Mouse (Mus musculus) frontal cortex, postnatal 36 days (tissue): ENCODE results near the gene Mars.

Experiments
- DNase-seq, 2 experiments: peaks; one replicate each; pipeline ENCODE4 v3.0.0; 2022; ENCODE audit warnings: low spot score in 2 of 2

Mars gene

DNA sequence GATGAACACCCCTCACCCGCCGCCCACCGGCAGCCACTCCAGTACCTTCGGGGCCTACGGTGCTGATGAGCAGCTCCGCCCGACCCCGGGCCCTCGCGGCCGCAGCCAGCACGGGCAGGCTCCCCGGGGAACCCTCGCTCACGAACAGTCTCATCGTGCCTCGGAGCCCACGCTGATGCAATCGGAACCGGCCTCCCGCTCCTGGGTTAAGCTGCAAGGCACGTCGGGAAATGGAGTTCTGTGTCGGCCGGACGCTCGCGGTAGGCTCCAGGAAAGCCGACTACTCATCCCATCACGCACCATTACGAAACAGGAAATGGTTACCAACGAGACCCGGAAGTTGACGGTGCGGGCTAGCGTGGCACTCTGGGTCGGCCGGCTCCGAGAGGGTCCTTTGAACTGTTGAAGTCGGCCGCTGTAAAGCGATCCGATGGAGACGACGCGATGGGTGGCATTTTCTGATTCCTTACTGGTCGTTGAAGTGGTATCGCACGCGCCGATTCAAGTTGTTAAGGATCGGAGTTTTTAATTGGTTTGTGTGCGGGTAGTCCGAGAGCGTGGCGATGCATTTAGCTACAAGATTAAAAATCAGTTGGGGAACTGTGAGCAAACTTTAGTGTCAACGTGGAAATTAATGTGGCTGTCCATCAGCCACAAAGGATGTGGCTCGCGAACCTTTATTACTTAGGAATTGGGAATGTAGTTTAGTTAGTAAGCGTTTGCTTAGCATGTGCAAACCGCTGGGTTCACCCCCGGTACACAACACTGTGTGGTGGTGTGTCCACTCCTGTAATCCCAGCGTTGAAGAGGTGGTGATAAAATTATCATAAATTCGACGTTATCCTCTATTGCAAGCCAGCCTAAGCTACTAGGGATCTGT lies at the start of gene Mars:
Gene Mars (minus strand): TSS at position 311 of the 880 bp plus-strand sequence.
- peak; percentile 94 to 97 for DNase-seq

- no peak for DNase-seq
Measured at GRCm38 (mm10) chr10:127360714-127361113, 49.1 kb upstream of the Mars start.

DNA sequence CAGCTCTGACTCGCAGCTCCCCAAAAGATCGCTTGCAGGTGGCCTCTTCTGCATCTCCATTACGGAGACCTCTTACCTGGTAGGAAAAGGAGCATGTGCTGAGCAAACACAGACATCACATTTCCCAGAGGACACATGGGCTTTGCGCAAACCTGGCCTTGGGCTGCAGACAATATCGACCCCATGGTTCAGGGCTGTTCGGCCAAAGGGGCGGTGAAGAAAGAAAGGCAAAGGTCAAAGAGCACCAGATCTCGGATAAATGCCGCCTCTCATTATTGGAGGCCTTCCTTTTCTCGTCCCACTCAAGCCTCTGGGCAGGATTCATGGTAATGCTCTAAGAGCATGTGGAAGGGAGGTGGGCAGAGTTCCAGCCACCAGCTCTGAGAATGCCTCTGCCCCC lies 43.8 kb upstream of the Mars start:
- no peak for DNase-seq

DNA sequence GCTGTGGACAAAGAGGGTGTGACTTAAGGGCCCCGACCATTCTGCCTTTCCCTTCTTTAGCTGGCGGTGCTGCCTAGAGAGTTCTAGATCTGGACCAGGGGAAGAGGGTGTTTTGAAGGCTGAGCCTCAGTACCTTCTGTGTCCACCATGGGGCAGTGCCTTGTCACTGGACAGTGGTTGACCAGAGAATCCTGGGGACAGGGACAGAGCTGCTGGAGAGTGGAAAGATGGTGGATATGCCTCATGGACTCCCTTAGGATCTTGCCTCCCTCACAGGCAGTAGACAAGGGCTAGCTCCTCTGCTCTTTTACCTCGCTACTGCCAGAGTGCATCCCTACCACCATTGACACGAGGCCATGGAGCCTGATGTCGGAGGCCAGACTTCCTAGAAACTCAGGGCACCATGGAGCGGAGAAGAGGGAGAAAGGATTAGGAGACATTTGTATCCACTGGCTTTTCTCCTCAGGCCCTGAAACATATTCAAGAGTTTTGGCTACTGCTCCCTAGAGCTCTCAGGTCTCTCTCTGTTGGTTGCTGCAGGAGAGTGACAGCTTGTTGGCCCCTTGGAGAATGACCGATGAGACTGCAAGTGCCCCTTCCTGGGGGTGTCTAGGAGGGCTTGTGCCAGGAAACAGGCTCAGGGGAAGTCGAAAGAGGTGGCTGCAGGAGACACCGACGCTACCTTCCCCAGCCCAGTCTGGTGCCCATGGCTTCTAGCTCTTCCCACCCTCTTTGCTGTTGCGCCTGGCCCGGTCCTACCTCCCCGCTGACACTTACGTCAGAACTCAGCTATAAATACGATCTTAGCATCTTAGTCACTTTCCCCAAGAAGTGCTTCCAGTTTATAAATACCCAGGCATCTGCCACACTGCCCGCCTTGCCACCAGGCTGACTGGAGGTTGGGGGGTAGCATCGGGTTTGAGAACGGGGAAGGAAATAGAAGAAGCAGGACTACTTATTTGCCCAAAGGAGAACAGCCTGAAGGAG lies 42.6 kb upstream of the Mars start, which contains the start of gene Inhbe:
Gene Inhbe (minus strand): TSS at position 503 of the 987 bp plus-strand sequence.
- DNase-seq = peak; percentile 80 to 90

GRCm38 (mm10) chr10:127352766-127353165 lies 41.2 kb upstream of the Mars start:
- no peak for DNase-seq

DNA sequence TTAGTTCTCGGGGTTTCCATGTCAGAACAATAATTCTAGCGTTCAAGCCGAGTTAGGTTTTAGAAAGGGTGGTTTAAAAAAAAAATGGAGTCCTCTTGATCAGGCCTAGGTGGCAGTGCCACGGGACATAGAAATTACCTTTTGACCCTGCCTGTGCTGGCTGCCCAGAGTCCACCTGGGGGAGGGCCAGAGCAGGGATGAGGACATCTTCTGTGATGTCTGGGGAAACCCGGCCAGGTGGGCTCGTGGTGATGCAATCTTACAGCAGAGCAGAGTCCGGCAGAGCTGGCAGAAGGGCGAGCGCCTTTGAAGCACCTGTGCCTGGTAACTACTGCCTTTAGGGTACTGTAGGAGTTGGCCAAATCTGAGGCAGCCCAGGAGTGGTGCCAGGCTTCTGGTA lies 40.6 kb upstream of the Mars start:
- DNase-seq = no peak

DNA sequence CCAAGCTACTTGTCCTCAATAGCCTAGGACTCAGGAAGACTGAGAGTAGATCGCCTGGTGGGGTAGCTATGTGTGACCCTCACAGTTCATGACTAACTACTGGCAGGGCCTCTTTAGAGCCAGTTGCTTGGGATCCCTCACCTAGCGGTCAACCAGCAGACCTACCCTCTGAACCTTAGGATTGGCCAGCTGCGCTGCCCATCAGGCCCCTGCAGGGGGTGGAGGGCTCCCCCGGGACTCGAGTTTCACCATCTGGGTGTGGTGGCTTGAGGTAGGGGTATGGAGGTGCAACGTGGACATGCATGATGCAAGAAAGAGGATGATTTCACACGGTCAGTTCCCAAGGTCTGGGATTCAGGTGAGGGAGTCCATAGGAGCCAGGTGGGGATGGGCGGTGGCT lies 40.1 kb upstream of the Mars start:
- DNase-seq = no peak

DNA sequence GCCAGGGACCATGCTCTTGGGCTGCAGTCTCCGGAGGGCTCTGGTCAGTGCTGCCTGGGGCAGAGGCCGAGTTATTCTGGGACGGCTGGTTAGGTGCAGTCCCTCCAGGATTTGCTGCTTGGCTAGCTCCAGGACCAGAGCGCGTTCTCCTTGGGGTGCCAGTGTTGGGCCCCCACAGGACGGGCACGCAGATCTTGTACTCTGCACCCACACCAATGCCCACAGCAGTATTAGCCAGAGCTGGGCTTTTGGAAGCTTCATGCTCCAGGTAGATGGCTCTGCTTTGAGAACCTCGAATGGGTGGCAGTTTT lies 39.7 kb upstream of the Mars start:
- no peak for DNase-seq

GRCm38 (mm10) chr10:127350594-127351284 lies 39.2 kb upstream of the Mars start:
- peak; percentile 68 to 78 for DNase-seq

DNA sequence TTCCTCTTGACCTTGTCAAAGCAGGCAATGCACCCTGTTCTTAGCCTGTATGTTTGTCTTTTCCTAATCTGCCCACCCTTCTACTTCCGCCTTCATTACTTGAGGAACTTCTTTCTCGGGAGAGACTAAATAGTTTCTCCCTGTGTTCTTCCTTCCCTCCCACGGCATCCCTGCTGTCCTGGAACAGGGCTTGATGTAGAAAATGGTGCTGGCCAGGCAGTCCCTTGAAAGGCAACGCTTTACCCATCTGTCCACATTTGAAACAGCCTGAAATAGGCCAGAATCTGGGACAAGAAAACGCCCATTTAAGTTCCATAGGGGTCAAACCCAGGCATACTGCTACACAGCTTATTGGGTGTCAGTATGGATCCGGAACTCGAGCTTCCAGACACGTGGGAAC lies 38.2 kb upstream of the Mars start:
- peak in 1 of 2 experiments; percentile 54 for DNase-seq

- no peak for DNase-seq
Measured at GRCm38 (mm10) chr10:127348957-127349356, 37.4 kb upstream of the Mars start.

DNA sequence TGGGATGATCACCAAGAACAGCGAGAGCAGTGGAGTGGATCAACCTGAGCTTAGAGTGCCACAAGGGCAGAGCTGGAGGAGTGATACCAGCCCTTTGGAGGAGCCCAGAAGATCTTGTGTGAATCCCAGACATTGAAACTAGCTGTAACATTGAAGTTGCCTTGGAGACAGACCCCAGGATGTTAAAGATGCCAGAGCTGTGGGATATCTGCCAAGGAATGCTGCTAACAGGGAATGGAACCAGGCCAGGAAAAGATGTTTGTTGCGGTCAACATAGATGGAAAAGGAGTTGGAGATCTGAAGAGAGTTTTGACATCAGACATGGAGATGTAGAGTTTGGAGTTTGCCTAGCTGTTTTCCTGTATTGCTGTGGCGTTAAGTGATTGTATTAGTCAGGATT lies 34.6 kb upstream of the Mars start:
- no peak for DNase-seq

- DNase-seq = no peak
Measured at GRCm38 (mm10) chr10:127343029-127343428, 31.4 kb upstream of the Mars start.

DNA sequence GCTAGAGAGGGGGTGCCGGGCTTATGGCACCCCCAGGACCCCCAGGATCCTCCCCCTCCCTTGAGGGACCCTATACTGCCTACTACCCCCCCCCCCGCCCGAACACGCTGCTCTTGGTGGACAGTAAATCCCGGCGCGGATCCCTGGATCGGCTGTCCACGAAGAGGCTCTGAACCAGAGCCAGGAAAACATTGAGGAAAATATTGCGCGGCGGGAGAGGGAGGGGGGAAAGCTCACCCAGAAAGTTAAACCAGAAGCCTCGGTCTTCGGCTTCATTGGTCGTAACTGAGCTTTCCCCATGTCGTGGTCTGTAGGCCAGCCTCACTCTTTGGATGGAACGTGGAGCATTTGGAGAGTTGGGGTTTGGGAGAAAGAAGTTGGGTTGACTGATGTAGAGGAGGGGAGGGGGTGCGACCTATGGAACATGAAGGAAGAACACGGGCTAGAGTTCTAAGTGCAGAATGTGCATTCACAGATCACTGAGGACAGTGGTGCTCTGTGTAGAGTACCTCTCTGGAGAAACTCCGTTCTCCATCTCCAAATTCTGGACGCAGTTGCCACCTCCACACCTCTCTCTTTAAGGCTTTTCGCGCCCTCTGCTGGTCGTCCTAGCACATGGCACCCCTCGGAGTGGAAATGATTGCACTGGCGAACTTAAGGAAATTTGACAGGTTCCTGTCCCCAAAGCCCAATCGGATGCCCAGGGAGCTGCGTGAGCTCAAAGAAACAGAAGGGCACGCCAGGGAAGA lies 30.5 kb upstream of the Mars start, which contains the start of gene Gli1:
Gene Gli1 (minus strand): TSS at position 84 of the 749 bp plus-strand sequence.
- peak; percentile 71 to 77 for DNase-seq

- DNase-seq = no peak
Measured at GRCm38 (mm10) chr10:127341360-127341690, 29.7 kb upstream of the Mars start.

DNA sequence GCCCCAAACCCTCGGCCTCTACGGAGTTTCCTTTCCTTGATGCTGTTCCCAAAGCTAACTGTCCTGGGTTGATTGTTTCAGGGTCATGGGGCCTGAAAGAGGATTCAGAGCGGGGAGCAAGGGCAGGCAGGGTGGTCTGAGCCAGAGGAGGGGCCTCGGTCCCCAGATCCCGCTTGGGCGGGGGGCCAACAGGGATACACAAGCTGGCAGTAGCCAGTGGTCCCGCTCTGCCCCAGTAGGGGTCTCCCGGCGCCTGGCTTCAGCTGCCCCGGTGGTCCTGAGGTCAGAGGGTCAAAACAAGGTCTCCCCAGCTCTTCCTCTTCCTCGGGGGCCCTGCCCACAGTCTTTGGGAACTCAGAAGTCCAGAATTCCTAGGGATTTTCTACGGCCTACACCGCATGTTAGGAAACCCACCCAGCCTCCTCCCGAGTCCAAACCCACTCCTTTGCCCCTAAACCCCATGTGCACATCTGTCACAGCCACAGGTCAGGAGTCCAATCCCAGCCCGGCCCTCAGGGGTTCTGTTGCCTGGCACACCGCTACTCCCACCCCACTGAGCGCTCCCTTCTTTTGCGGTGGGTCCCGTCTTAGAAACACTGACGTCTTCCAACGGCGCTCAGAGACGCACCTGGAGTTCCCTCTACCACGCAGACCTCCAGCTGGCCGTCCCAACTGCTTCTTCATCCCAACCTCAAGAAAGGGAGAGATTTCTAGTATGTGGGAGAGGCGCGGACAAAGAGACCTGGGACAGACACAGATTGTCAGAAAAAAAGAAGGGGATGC lies 29.2 kb upstream of the Mars start:
- DNase-seq = no peak

- DNase-seq = no peak
Measured at GRCm38 (mm10) chr10:127339683-127340576, 28.3 kb upstream of the Mars start.

GRCm38 (mm10) chr10:127338930-127339682 lies 27.5 kb upstream of the Mars start:
- DNase-seq = peak; percentile 86 to 94
